Mouse (Mus musculus): ENCODE results near the gene Btbd17. TPM values are rescaled to one million over a fixed set of nuclear protein-coding genes. Genes with fewer than 3 reads are reported as not detected.

The Btbd17 gene
- polyA plus RNA-seq, 1 experiment from 2014 or later = 0.08 TPM

DNA sequence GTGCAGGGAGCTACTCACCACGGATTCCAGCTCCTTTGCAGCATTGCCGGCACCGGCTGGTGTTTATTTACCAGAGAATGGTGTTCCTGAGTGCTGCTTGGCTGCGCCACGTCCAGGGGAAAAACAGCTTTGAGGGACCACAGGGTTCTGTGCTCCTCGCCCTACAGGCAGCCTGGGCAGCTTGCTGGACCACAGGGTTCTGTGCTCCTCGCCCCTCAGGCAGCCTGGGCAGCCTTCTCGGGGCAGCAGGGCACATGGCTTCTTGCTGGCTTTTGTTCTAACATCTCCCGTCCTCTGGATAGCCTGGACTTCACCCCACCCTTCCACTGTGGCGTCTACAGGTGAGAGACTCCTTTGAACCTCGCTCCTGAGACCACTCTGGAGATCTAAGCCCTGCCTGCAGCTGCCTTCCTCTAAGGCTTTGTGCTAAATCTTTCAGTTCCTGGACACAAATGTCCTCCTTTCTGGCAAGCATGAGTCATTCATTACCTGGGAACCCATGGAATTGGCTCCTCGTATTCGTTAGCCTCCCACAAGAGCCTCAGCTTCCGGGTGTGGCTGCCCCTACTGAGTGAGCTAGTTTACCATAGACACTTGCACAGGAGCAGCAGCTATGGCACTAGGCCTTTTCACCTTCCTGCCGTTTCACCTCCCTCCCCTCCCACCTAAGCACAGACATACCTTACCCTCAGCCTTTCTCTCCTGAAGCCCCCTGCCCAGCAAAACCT lies 7.0 kb upstream of the Btbd17 start:
- H3K9me3 ChIP-seq (replicated peaks) = no peaks in the 10 kb centered on the region
- no peak for ATAC-seq (replicated peaks; ENCODE audit: insufficient number of reproducible peaks, insufficient read depth, low FRiP score, low read depth)
- H3K9ac ChIP-seq = no peak overlapping the region
- no peaks in the 10 kb centered on the region; the same call in 1 of the 2 replicates for H3K4me1 ChIP-seq (replicated peaks)
- 0 out of 2 replicates have a peak, but pooled peaks cover 3% of the 10 kb centered on the region for H3K27me3 ChIP-seq
- H3K4me2 ChIP-seq = no peak overlapping the region
- H3K27ac ChIP-seq = no peak overlapping the region
- no peak overlapping the region for H3K4me3 ChIP-seq
- WGBS = 60% methylated on average over 15 of the region's 15 CpGs
- no peaks in the 10 kb centered on the region for H3K36me3 ChIP-seq

DNA sequence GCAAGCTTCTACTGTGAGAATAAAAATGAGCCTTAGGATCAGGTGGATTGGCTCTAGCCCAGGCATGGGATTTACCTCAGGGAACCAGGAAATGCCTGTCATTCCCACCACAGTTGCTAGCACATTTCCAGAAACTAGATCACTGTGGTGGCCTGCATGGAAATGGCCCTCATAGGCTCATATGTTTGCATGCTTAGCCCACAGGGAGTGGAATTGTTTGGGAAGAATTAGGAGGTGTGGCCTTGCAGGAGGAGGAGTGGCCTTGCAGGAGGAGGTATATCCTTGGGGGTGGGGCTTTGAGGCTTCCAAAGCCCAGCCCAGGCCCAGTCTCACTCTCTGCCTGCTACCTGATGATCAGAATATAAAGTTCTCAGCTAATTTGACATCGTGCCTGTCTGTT lies 6.2 kb upstream of the Btbd17 start:
- no peaks in the 10 kb centered on the region for H3K4me1 ChIP-seq (replicated peaks)
- no peak overlapping the region for H3K4me2 ChIP-seq
- WGBS = 88% methylated on average over 1 of the region's 1 CpGs
- H3K4me3 ChIP-seq = no peak overlapping the region
- no peak for ATAC-seq (replicated peaks; ENCODE audit: insufficient number of reproducible peaks, insufficient read depth, low FRiP score, low read depth)
- no peaks in the 10 kb centered on the region for H3K9me3 ChIP-seq (replicated peaks)
- no peaks in the 10 kb centered on the region for H3K36me3 ChIP-seq
- no peak overlapping the region for H3K9ac ChIP-seq
- peaks cover 8% of the 10 kb centered on the region; the same call in 1 of the 2 replicates for H3K27me3 ChIP-seq
- no peak overlapping the region for H3K27ac ChIP-seq

DNA sequence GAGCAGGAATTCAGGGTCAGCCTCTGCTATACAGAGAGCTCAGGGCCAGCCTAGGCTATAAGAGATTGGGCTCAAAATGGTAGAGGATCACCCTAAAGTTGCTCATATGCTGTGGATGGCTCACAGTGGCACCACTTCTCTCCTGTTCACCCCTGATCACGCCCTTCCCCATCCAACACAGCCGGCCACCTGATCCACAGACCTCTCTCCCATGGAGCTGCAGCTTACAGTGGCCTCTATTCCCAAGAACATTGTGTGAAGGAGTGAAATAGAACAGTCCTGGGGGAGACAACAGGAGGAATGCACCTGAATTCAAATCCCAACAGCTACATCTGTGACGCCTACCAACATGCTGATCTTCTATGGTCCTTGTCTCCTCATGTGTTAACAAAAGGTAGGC lies 2.9 kb upstream of the Btbd17 start, which contains the start of gene Gpr142:
Gene Gpr142 (plus strand): TSS at position 301 of the 400 bp plus-strand sequence.
- H3K9me3 ChIP-seq (replicated peaks) = no peaks in the 10 kb centered on the region
- H3K36me3 ChIP-seq = no peaks in the 10 kb centered on the region
- peaks cover 11% of the 10 kb centered on the region for H3K4me1 ChIP-seq (replicated peaks)
- no peak within 1 kb of the TSS for H3K4me3 ChIP-seq
- H3K4me2 ChIP-seq = no peak within 1 kb of the TSS
- H3K27ac ChIP-seq = no peak within 1 kb of the TSS
- 80% methylated on average over 3 of the region's 3 CpGs for WGBS
- no peak within 1 kb of the TSS for H3K9ac ChIP-seq
- H3K27me3 ChIP-seq = peaks cover 31% of the 10 kb centered on the region
- ATAC-seq (replicated peaks; ENCODE audit: insufficient number of reproducible peaks, insufficient read depth, low FRiP score, low read depth) = no peak

DNA sequence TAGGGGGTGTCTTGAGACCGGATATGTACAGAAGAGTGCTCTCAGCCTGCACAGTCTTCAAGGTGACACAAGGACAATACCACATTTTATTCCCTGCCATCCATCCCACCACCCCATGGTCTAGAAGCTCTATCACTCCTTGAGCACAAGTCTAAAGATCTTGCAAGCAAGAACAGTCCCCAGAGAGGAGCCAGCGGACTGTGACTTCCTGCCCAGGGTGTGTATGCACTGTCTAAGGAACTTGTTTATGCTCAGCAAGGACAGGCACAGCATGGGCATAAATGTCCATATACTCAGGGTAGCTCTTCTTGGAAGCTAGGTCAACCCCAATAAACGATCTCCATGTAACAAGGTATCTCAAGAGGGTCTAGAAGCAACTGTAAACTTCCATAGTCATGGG lies 2.2 kb upstream of the Btbd17 start:
- no peak overlapping the region for H3K27ac ChIP-seq
- H3K36me3 ChIP-seq = no peaks in the 10 kb centered on the region
- peaks cover 38% of the 10 kb centered on the region for H3K27me3 ChIP-seq
- H3K9ac ChIP-seq = no peak overlapping the region
- no peaks in the 10 kb centered on the region for H3K9me3 ChIP-seq (replicated peaks)
- H3K4me3 ChIP-seq = no peak overlapping the region
- no peak for ATAC-seq (replicated peaks; ENCODE audit: insufficient number of reproducible peaks, insufficient read depth, low FRiP score, low read depth)
- no peak overlapping the region for H3K4me2 ChIP-seq
- peaks cover 11% of the 10 kb centered on the region for H3K4me1 ChIP-seq (replicated peaks)
- WGBS = 77% methylated on average over 3 of the region's 3 CpGs

DNA sequence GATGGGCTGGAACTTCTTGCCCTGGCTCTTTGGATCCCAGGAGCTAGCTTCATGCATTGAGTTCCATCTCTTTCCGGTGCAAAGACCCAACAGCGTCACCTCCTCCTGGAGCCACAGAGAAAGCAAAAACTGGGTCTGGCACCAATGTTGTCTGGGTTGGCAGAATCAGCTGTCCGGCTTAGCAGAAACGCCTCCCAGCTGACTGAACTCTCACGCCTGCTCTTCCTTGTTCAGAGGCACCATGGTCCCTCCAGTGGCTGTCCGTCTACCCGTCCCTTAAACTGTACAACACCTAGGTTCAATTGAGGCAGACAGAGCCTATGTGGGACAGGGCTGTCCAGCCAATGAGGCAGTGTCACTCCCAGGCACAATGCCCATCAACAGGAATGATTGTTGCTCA lies 1.4 kb upstream of the Btbd17 start:
- H3K4me2 ChIP-seq = no peak overlapping the region
- H3K36me3 ChIP-seq = no peaks in the 10 kb centered on the region
- 87% methylated on average over 7 of the region's 7 CpGs for WGBS
- H3K9me3 ChIP-seq (replicated peaks) = no peaks in the 10 kb centered on the region
- peaks cover 13% of the 10 kb centered on the region for H3K4me1 ChIP-seq (replicated peaks)
- no peak overlapping the region for H3K4me3 ChIP-seq
- no peak overlapping the region for H3K27ac ChIP-seq
- ATAC-seq (replicated peaks; ENCODE audit: insufficient number of reproducible peaks, insufficient read depth, low FRiP score, low read depth) = no peak
- no peak overlapping the region for H3K9ac ChIP-seq
- H3K27me3 ChIP-seq = peaks cover 46% of the 10 kb centered on the region

DNA sequence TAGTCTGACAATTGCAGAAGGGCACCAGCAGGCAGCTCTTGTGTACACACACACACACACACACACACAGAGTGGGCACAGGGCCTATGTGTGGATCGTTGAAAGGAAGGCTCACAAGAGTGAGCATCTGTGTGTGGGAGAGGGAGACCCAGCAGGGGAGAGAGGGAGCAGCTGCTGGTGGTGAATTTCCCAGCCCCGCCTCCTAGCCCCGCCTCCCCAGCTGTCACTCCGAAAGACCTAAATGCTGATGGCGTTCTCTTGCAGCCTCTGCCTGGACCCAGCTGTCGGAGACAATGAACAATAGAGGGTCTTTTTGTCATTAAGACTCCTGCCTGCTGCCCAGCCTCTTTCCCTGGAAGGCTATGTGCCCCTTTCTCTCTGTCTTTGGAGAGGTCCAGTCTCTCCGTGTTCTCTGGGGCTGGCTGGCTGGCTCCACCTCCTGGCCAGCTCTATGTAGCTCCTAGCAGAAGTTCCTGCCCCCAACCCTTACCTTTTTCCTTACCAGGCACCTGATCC lies 456 bp downstream of the Btbd17 start:
- Histone ChIP-seq H3K4me3 (peak overlapping the region; percentile 46), H3K9me3 (replicated peaks) (no peaks in the 10 kb centered on the region), H3K36me3 (no peaks in the 10 kb centered on the region), H3K27ac (no peak overlapping the region), H3K4me1 (replicated peaks) (peaks cover 24% of the 10 kb centered on the region), H3K9ac (no peak overlapping the region; the same call in 1 of the 2 replicates), H3K4me2 (peak overlapping the region; percentile 75), H3K27me3 (peaks cover 62% of the 10 kb centered on the region)
- ATAC-seq (replicated peaks; ENCODE audit: insufficient number of reproducible peaks, insufficient read depth, low FRiP score, low read depth) = no peak
- whole genome bisulfite sequencing = 0% methylated on average over 7 of the region's 7 CpGs

DNA sequence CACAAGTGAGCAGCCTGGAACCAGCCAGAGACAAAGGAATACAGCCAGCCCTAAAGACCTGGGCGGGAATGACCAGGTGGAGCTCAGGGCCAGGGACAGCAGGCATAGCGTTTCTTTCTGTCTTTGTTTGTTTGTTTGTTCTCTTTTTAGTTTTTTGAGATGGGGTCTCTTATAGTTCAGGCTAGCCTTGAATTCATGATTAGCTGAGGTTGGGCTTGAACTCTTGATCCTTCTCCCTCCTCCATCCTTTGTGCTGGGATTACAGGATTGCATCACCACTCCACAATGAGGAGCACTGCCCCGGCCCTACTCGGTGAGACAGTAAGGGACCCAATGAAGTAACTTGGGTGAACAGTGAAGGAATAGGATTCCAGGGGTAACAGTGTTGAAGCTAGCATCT lies 1.1 kb downstream of the Btbd17 start:
- Histone ChIP-seq H3K4me3 (no peak overlapping the region), H3K4me1 (replicated peaks) (peaks cover 25% of the 10 kb centered on the region), H3K27me3 (peaks cover 68% of the 10 kb centered on the region), H3K9me3 (replicated peaks) (no peaks in the 10 kb centered on the region), H3K36me3 (no peaks in the 10 kb centered on the region), H3K9ac (no peak overlapping the region), H3K27ac (no peak overlapping the region), H3K4me2 (peak overlapping the region; percentile 75; the same call in 1 of the 2 replicates)
- WGBS = 60% methylated on average over 4 of the region's 4 CpGs
- ATAC-seq (replicated peaks; ENCODE audit: insufficient number of reproducible peaks, insufficient read depth, low FRiP score, low read depth) = no peak

DNA sequence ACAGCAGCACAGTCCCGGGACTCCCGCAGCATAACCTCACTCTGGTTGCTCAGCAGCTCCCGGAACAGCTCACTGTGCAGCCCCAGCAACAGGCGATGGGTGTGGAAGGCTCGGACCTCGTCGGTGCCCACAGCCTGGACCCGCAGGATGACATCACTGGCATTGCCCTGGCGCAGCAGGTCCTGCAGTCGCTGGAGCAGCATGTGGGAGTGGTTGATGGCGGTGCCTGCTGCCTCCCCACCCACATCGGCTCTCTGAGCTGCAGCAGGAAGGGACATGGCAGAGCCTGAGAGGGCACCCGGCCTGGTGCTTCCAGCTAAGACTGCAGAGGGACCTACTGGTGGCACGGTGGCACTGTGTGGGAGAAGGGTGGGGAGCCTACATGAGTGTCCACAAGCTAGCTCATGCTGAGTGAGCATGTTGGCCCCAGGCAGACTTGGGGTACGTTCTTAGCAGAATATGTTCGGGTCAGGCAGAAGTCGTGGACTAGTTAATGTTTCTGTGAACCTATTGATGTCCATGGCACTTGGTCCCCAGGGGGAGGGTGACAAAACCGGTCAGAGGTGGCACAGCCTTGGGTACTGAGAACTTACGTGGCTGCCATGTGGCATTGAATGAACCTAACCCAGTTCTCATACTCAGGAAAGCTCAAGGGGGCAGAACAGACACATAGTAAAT lies 1.7 kb downstream of the Btbd17 start:
- Histone ChIP-seq H3K27me3 (peaks cover 75% of the 10 kb centered on the region), H3K4me1 (replicated peaks) (peaks cover 32% of the 10 kb centered on the region), H3K36me3 (no peaks in the 10 kb centered on the region), H3K9me3 (replicated peaks) (no peaks in the 10 kb centered on the region), H3K4me2 (no peak overlapping the region), H3K4me3 (no peak overlapping the region), H3K9ac (no peak overlapping the region), H3K27ac (no peak overlapping the region)
- no peak for ATAC-seq (replicated peaks; ENCODE audit: insufficient number of reproducible peaks, insufficient read depth, low FRiP score, low read depth)
- WGBS = 67% methylated on average over 19 of the region's 19 CpGs

DNA sequence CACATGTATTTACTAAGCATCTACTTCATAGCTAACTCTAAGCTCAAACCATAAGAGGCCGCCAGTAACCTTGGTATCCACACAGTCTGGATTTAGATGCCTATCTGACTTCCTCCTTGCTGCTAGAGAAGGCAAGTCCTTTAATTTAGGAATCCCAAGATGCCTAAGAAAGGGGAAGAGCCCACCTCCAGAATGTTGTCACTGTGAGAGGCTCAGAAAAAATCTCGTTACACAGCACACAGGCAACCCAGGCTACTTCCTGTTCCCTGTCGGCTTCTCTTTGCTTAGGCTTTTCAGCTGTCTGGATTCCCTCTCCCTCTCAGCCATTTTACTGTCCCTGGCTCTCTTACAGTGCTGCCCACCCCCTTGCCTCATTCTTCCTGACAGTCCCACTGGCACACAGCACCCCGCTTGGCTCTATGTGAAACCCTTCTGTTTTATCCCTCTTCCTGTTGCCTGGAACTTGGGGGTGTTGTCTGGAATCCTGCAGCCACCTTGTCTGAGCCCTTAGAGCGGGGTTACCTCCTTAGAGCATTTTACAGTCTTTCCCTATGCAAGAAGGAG lies 2.7 kb downstream of the Btbd17 start:
- H3K4me1 ChIP-seq (replicated peaks) = peaks cover 35% of the 10 kb centered on the region
- 37% methylated on average over 5 of the region's 5 CpGs for WGBS

DNA sequence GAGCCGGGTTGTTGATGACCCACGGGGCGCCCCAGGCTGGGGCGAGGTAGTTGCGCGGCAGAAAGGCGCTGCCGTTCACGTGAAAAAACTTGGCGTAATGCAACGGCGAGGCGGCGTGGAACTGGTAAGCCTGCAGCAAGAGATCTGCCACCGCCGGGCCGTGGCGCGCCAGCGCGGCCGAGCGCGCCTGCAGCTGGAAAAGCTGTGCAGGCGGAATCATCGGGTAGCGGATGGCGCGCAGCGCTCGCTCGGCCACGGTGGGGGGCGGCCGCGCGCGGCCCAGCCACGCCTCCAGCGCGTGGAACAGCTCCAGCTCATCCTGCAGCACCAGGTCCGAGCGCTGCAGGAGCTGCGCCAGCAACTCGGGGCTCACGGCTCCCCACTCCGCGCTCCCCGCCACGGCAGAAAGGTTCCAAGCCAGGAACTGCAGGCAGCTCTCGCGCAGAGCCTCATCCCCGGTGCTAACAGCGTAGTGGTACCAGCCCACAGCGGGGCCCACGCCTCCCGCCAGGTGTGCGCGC lies 3.8 kb downstream of the Btbd17 start:
- no peaks in the 10 kb centered on the region for H3K36me3 ChIP-seq
- H3K27ac ChIP-seq = no peak overlapping the region
- ATAC-seq (replicated peaks; ENCODE audit: insufficient number of reproducible peaks, insufficient read depth, low FRiP score, low read depth) = no peak
- peak overlapping the region; percentile 49 for H3K4me3 ChIP-seq
- peaks cover 91% of the 10 kb centered on the region for H3K27me3 ChIP-seq
- H3K9ac ChIP-seq = 0 out of 2 replicates have a peak overlapping the region, but pooled peaks have one; percentile 21
- 1% methylated on average over 58 of the region's 59 CpGs for WGBS
- peak overlapping the region; percentile 81 for H3K4me2 ChIP-seq
- peaks cover 35% of the 10 kb centered on the region for H3K4me1 ChIP-seq (replicated peaks)
- no peaks in the 10 kb centered on the region for H3K9me3 ChIP-seq (replicated peaks)

More for the DNA sequence above, 2.7 kb downstream of the Btbd17 start:
- H3K4me2 ChIP-seq = no peak overlapping the region
- no peak overlapping the region for H3K4me3 ChIP-seq
- peaks cover 85% of the 10 kb centered on the region for H3K27me3 ChIP-seq
- ATAC-seq (replicated peaks; ENCODE audit: insufficient number of reproducible peaks, insufficient read depth, low FRiP score, low read depth) = no peak
- H3K9me3 ChIP-seq (replicated peaks) = no peaks in the 10 kb centered on the region
- no peak overlapping the region for H3K9ac ChIP-seq
- no peaks in the 10 kb centered on the region for H3K36me3 ChIP-seq
- no peak overlapping the region for H3K27ac ChIP-seq

DNA sequence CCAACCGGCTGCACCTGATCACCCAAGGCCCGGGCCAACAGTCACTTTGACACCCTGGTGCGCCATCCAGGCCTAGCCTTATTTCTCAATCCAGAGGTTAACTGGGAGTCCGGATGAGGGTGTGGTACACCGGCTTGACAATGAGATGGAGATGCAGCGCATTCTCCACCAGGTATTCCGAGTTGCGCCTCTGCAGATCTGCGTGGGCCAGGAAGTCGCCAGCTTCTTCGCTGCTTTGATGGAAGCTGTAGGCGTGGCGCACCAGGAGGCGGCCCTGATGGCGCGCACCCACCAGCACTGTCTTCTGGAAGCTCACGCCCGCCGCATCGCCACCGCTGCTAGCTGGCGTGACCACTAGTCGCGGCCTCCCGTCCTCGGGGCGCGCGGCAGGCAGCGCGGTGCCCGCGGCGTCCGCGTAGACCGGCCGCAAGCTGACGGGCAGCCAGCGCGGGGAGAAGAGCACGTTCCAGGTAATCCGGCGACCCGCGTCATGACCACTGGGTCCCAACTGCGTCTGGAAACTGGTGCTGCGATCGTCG lies 4.3 kb downstream of the Btbd17 start:
- Histone ChIP-seq H3K4me2 (peak overlapping the region; percentile 81), H3K27ac (no peak overlapping the region), H3K4me3 (peak overlapping the region; percentile 49), H3K9ac (0 out of 2 replicates have a peak overlapping the region, but pooled peaks have one; percentile 21), H3K4me1 (replicated peaks) (peaks cover 38% of the 10 kb centered on the region), H3K9me3 (replicated peaks) (no peaks in the 10 kb centered on the region), H3K36me3 (no peaks in the 10 kb centered on the region), H3K27me3 (peaks cover 95% of the 10 kb centered on the region)
- WGBS = 3% methylated on average over 50 of the region's 50 CpGs
- no peak for ATAC-seq (replicated peaks; ENCODE audit: insufficient number of reproducible peaks, insufficient read depth, low FRiP score, low read depth)

Data from heart, embryonic 15.5 days (tissue).